Mouse (Mus musculus) neural tube, embryonic 12.5 days (tissue): ENCODE results near the gene Trim25. TPM values are rescaled to one million over a fixed set of nuclear protein-coding genes. Genes with fewer than 3 reads are reported as not detected.

Source experiments
- polyA plus RNA-seq: library from polyadenylated mRNA; unstranded; fragments of >200 nt; fragmentation: Nextera tagmentation; extraction: Ambion mirVana; gene quantifications from 2 replicates; pipeline ENCODE4 v1.2.1, GENCODE M21; 2016

Trim25 gene
- polyA plus RNA-seq, 1 experiment from 2014 or later: 4.6 TPM

Other genes with a start within 250 kb of the Trim25 start
- gene Akap1, start 134.8 kb upstream of the Trim25 start, polyA plus RNA-seq: 23.7 and 24.0 TPM in 2 replicates
- 34.1 and 37.6 TPM in 2 replicates for gene Scpep1, start 43.9 kb upstream of the Trim25 start, polyA plus RNA-seq
- not detected in 2 replicates for gene Elobl, start 32.4 kb upstream of the Trim25 start, polyA plus RNA-seq
- gene Coil, start 29.1 kb upstream of the Trim25 start, polyA plus RNA-seq: 31.3 and 33.3 TPM in 2 replicates
- gene Dgke, start 67.5 kb downstream of the Trim25 start, polyA plus RNA-seq: 11.1 and 12.7 TPM in 2 replicates
- not detected in 2 replicates for gene Gm525, start 74.5 kb downstream of the Trim25 start, polyA plus RNA-seq